Mouse (Mus musculus): ENCODE measurements around the gene Rtn4r. TPM values are rescaled to one million over a fixed set of nuclear protein-coding genes. Genes with fewer than 3 reads are reported as not detected.

Gene Rtn4r
- total and polyA plus RNA-seq, 2 experiments = not detected

GRCm38 (mm10) chr16:18119031-18119730 lies 8.3 kb upstream of the Rtn4r start:
- H3K9ac ChIP-seq (ENCODE audit: low read depth, low read length) = no peak overlapping the region
- H3K27ac ChIP-seq (replicated peaks; ENCODE audit: insufficient read depth, low read depth, low read length) = no peak overlapping the region
- no peaks in the 10 kb centered on the region for H3K27me3 ChIP-seq (ENCODE audit: control insufficient read depth, insufficient read depth, low read length)
- H3K79me2 ChIP-seq (ENCODE audit: control insufficient read depth, insufficient read depth, low read length) = no peaks in the 10 kb centered on the region
- TF ChIP-seq POLR2A (IDR thresholded peaks at IDR 0.05; ENCODE audit: extremely low read depth, insufficient read depth, low read length) (no peak), CTCF (IDR thresholded peaks at IDR 0.05; ENCODE audit: low read depth, low read length) (peak; percentile 74)
- WGBS = 38% methylated on average over 8 of the region's 8 CpGs
- no peaks in the 10 kb centered on the region for H3K36me3 ChIP-seq (ENCODE audit: control insufficient read depth, insufficient read depth, low read length)
- H3K4me1 ChIP-seq (ENCODE audit: control insufficient read depth, insufficient read depth, low read length) = no peaks in the 10 kb centered on the region
- no peak for DNase-seq (ENCODE audit: extremely low read depth, low read depth, low spot score)
- no peak overlapping the region for H3K4me3 ChIP-seq (ENCODE audit: insufficient read depth, low read depth, low read length)

DNA sequence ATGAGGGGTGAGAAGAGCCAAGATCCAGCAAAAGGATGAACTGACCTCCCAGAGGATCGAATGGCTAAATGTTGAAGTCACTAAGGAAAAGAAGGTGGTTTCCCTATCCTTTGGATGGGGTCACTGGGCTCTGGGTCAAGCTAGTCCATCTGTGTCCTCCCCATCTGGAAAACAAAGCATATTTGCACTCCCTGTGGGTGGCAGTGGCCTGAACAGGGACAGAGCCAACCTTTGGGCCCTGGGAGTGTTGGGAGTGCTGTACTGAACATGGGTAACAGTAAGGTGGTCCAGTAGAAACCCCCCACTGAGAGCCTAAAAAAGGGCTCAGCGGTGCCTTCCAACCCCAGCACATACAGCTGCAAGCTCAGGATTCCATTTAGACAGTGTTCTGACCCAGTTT lies 4.7 kb upstream of the Rtn4r start:
- Histone ChIP-seq H3K27ac (replicated peaks; ENCODE audit: insufficient read depth, low read depth, low read length) (no peak overlapping the region), H3K9ac (ENCODE audit: low read depth, low read length) (no peak overlapping the region), H3K79me2 (ENCODE audit: control insufficient read depth, insufficient read depth, low read length) (no peaks in the 10 kb centered on the region), H3K27me3 (ENCODE audit: control insufficient read depth, insufficient read depth, low read length) (peaks cover 2% of the 10 kb centered on the region; the same call in 1 of the 2 replicates), H3K36me3 (ENCODE audit: control insufficient read depth, insufficient read depth, low read length) (no peaks in the 10 kb centered on the region), H3K4me1 (ENCODE audit: control insufficient read depth, insufficient read depth, low read length) (no peaks in the 10 kb centered on the region), H3K4me3 (ENCODE audit: insufficient read depth, low read depth, low read length) (no peak overlapping the region)
- DNase-seq (ENCODE audit: extremely low read depth, low read depth, low spot score) = no peak
- WGBS = 42% methylated on average over 2 of the region's 2 CpGs
- TF ChIP-seq CTCF (IDR thresholded peaks at IDR 0.05; ENCODE audit: low read depth, low read length) (no peak), POLR2A (IDR thresholded peaks at IDR 0.05; ENCODE audit: extremely low read depth, insufficient read depth, low read length) (no peak)

GRCm38 (mm10) chr16:18123471-18123870 lies 4.0 kb upstream of the Rtn4r start:
- no peak overlapping the region for H3K9ac ChIP-seq (ENCODE audit: low read depth, low read length)
- no peak for TF ChIP-seq POLR2A (IDR thresholded peaks at IDR 0.05; ENCODE audit: extremely low read depth, insufficient read depth, low read length)
- no peak for TF ChIP-seq CTCF (IDR thresholded peaks at IDR 0.05; ENCODE audit: low read depth, low read length)
- no peak overlapping the region for H3K4me3 ChIP-seq (ENCODE audit: insufficient read depth, low read depth, low read length)
- no peaks in the 10 kb centered on the region for H3K4me1 ChIP-seq (ENCODE audit: control insufficient read depth, insufficient read depth, low read length)
- H3K27ac ChIP-seq (replicated peaks; ENCODE audit: insufficient read depth, low read depth, low read length) = no peak overlapping the region
- H3K27me3 ChIP-seq (ENCODE audit: control insufficient read depth, insufficient read depth, low read length) = peaks cover 6% of the 10 kb centered on the region; the same call in 1 of the 2 replicates
- H3K79me2 ChIP-seq (ENCODE audit: control insufficient read depth, insufficient read depth, low read length) = no peaks in the 10 kb centered on the region
- H3K36me3 ChIP-seq (ENCODE audit: control insufficient read depth, insufficient read depth, low read length) = no peaks in the 10 kb centered on the region
- 80% methylated on average over 1 of the region's 1 CpGs for WGBS
- DNase-seq (ENCODE audit: extremely low read depth, low read depth, low spot score) = no peak

- H3K27me3 ChIP-seq (ENCODE audit: control insufficient read depth, insufficient read depth, low read length) = peaks cover 9% of the 10 kb centered on the region; the same call in 1 of the 2 replicates
- no peak for TF ChIP-seq POLR2A (IDR thresholded peaks at IDR 0.05; ENCODE audit: extremely low read depth, insufficient read depth, low read length)
- no peak for TF ChIP-seq CTCF (IDR thresholded peaks at IDR 0.05; ENCODE audit: low read depth, low read length)
- no peaks in the 10 kb centered on the region for H3K79me2 ChIP-seq (ENCODE audit: control insufficient read depth, insufficient read depth, low read length)
- WGBS = 76% methylated on average over 4 of the region's 4 CpGs
- H3K27ac ChIP-seq (replicated peaks; ENCODE audit: insufficient read depth, low read depth, low read length) = no peak overlapping the region
- no peak overlapping the region for H3K9ac ChIP-seq (ENCODE audit: low read depth, low read length)
- H3K36me3 ChIP-seq (ENCODE audit: control insufficient read depth, insufficient read depth, low read length) = no peaks in the 10 kb centered on the region
- no peaks in the 10 kb centered on the region for H3K4me1 ChIP-seq (ENCODE audit: control insufficient read depth, insufficient read depth, low read length)
- H3K4me3 ChIP-seq (ENCODE audit: insufficient read depth, low read depth, low read length) = no peak overlapping the region
- no peak for DNase-seq (ENCODE audit: extremely low read depth, low read depth, low spot score)
These were observed 3.4 kb upstream of the Rtn4r start for GRCm38 (mm10) chr16:18124040-18124439.

GRCm38 (mm10) chr16:18124626-18125025 lies 2.8 kb upstream of the Rtn4r start:
- H3K4me3 ChIP-seq (ENCODE audit: insufficient read depth, low read depth, low read length) = no peak overlapping the region
- H3K4me1 ChIP-seq (ENCODE audit: control insufficient read depth, insufficient read depth, low read length) = no peaks in the 10 kb centered on the region
- H3K36me3 ChIP-seq (ENCODE audit: control insufficient read depth, insufficient read depth, low read length) = no peaks in the 10 kb centered on the region
- H3K27me3 ChIP-seq (ENCODE audit: control insufficient read depth, insufficient read depth, low read length) = peaks cover 9% of the 10 kb centered on the region; the same call in 1 of the 2 replicates
- H3K27ac ChIP-seq (replicated peaks; ENCODE audit: insufficient read depth, low read depth, low read length) = no peak overlapping the region
- TF ChIP-seq POLR2A (IDR thresholded peaks at IDR 0.05; ENCODE audit: extremely low read depth, insufficient read depth, low read length) (no peak), CTCF (IDR thresholded peaks at IDR 0.05; ENCODE audit: low read depth, low read length) (no peak)
- no peaks in the 10 kb centered on the region for H3K79me2 ChIP-seq (ENCODE audit: control insufficient read depth, insufficient read depth, low read length)
- no peak for DNase-seq (ENCODE audit: extremely low read depth, low read depth, low spot score)
- H3K9ac ChIP-seq (ENCODE audit: low read depth, low read length) = no peak overlapping the region
- 59% methylated on average over 5 of the region's 5 CpGs for WGBS

DNA sequence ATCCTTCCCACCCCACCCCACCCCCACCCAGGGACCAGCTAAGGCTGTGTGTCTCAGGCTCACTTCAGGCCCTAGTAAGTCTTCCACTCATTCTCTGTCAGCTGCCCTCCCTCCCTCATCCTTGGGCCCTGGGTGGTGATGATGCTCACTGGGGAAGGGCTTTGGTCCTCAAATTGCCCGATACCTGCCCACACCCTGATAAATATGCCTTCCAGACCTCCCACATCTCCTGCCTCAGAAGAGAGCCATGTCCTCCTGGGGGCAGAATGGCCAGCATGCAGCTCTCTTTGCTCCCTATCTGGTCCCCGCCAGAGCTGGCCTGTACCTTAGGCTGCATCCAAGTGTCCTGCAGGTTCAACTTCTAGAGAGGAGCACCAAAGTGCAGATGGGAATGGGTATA lies 2.3 kb upstream of the Rtn4r start:
- H3K4me3 ChIP-seq (ENCODE audit: insufficient read depth, low read depth, low read length) = no peak overlapping the region
- H3K9ac ChIP-seq (ENCODE audit: low read depth, low read length) = no peak overlapping the region
- 89% methylated on average over 2 of the region's 2 CpGs for WGBS
- TF ChIP-seq CTCF (IDR thresholded peaks at IDR 0.05; ENCODE audit: low read depth, low read length) (no peak), POLR2A (IDR thresholded peaks at IDR 0.05; ENCODE audit: extremely low read depth, insufficient read depth, low read length) (no peak)
- no peak overlapping the region for H3K27ac ChIP-seq (replicated peaks; ENCODE audit: insufficient read depth, low read depth, low read length)
- H3K27me3 ChIP-seq (ENCODE audit: control insufficient read depth, insufficient read depth, low read length) = peaks cover 9% of the 10 kb centered on the region; the same call in 1 of the 2 replicates
- no peaks in the 10 kb centered on the region for H3K36me3 ChIP-seq (ENCODE audit: control insufficient read depth, insufficient read depth, low read length)
- H3K79me2 ChIP-seq (ENCODE audit: control insufficient read depth, insufficient read depth, low read length) = no peaks in the 10 kb centered on the region
- no peaks in the 10 kb centered on the region for H3K4me1 ChIP-seq (ENCODE audit: control insufficient read depth, insufficient read depth, low read length)
- DNase-seq (ENCODE audit: extremely low read depth, low read depth, low spot score) = no peak

Measured in liver, adult 2 months (tissue).